Mouse (Mus musculus) cerebellum, postnatal 36 days (tissue): ENCODE measurements around the gene Lrrn1.
A peak's percentile ranks its signal among the peaks of the same experiment; 100 is the strongest.

Experiments used
- DNase-seq, 2 experiments: peaks; one replicate each; pipeline ENCODE4 v3.0.0; 2021 to 2022; ENCODE audit warnings: mixed read lengths in 2 of 2

The Lrrn1 gene

GRCm38 (mm10) chr6:107583759-107584383 is 54.3 kb downstream of the Lrrn1 start:
- DNase-seq, result no peak

- DNase-seq, result no peak
Observed at GRCm38 (mm10) chr6:107605151-107605550, 75.6 kb downstream of the Lrrn1 start.

GRCm38 (mm10) chr6:107614288-107614687 is 84.7 kb downstream of the Lrrn1 start:
- DNase-seq, result peak; percentile 10 to 32
